Mouse (Mus musculus): Measurements from ENCODE around the gene Nynrin.

Gene Nynrin

DNA sequence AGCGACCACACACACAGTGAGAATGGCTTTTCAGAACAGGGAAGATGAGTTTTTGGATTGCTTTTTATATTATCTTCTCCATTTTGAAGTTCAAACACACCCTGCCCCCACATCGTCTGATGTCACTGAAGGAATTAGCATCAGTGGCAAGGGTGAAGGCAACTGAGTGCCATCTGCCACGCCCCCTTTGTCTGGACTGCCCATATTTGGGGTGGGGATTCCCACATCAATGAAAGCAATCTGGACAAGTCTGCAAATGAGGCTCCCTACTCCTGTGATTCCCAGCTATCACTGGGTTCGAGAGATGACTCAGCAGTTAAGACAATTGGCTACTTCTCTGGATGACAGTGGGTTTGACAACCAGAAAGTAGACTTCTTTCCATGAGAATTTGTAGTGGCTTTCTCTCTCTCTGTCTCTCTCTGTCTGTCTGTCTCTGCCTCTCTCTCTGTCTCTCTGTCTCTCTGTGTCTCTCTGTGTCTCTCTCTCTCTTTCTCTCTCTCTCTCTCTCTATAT, 12.9 kb upstream of the Nynrin start:
- no peak for DNase-seq (ENCODE audit: low read depth)

DNA sequence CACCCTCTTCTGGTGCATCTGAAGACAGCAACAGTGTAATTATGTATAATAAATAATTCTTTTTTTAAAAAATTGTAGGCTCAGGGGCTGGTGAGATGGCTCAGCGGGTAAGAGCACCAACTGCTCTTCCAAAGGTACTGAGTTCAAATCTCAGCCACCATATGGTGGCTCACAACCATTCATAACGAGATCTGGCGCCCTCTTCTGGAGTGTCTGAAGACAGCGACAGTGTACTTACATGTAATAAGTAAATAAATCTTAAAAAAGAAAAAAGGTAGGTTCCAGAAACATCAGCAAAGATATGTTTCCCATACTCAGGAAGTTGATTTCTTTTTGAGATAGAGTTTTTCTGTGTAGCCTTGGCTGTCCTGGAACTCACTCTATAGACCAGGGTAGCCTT, 11.0 kb upstream of the Nynrin start:
- no peak for DNase-seq (ENCODE audit: low read depth)

DNA sequence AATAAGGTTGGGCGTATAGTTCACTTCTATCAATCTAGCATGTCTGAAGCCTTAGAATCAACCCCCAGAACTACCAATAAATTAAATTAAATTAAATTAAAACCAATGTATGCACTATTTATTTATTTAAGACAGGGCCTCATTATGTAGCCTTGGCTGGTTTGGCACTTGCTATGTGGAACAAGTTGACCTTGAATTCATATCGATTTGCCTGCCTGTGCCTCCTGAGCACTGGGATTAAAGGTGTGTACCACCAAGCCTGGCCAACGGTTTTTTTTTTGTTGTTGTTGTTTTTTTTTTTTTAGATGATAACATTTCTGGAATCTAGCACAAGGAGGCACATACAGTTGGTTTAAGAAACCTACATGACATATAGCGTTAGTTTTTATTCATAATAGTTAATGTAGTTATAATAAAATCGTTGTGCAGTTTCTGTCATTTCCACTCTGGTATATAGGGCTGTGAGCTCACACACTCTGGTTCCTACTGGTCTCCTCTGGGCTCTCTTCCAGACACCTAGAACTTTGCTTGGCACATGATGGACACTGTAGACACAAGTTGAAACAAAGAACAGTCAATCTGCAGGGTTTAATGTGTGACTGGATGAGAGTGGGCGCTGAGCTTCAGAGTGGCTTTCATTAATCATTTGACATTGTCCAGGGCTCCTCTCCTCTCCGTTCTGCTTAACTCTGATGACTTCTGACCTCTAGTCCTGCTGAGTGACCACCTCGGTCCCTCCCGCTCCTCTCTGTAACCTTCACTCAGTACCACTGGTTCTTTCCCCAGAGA, 8.1 kb upstream of the Nynrin start:
- DNase-seq (ENCODE audit: low read depth) = no peak

DNA sequence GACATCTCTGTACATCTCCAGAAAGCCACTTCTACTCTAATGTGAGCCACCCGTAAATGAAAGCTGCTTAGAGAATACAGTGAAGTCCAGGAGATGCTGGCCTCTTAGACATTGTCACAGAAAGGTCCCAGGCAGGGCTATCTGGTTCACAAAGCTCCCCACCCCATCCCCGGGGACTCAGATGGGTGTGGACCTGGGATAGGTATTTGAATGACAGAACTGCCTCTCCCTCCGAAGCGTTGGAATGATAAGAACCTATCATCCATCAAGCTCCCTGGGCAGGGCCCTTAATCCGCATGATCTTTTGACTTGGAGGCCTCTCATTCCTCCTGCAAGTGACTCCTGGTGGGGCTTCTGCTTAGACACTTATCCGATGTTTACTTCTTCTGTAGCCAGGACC, 2.9 kb upstream of the Nynrin start:
- no peak for DNase-seq (ENCODE audit: low read depth)

DNA sequence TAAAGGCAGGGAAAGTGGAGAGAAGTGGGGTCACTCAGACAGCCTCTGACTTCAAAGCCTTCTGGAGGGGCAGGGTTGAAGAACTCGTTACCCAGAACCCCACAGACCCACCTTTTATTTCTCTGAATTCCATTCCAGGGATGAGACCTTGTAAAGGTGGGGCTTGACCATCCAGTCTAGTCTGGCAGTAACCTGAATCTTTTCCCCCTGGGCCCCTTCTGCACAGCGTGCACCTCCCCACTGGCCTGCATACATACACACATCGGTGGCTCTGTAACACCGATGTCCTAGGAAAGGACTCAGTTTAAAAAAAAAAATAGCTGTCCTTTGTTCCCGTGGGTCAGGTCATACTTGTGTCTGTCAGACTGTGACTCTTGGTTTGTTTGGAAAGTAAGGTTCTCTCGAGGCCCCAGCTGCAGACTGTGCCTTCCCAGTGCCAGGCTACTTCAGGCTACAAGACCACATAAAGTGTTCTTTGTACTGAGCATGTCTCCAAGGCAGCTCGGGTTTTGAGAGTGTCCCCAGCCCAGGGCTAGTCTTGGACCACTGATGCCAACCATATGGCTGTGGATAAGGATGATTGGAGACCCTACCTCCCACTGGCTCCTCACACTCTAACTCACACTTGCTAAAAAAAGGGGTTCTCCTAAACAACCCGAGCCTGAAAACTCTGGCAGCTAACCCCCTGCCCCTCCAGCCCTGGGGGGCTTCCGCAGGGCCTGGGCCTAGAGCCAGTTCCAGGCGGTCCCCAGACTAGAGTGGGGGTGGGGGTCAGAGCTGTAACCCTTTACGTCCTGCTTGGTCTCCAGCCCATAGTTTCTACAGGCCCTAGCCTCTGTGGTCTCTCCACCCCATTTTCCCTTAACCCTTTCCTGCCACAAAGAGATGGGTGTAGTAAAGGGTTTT, 911 bp upstream of the Nynrin start:
- no peak for DNase-seq (ENCODE audit: low read depth)

DNA sequence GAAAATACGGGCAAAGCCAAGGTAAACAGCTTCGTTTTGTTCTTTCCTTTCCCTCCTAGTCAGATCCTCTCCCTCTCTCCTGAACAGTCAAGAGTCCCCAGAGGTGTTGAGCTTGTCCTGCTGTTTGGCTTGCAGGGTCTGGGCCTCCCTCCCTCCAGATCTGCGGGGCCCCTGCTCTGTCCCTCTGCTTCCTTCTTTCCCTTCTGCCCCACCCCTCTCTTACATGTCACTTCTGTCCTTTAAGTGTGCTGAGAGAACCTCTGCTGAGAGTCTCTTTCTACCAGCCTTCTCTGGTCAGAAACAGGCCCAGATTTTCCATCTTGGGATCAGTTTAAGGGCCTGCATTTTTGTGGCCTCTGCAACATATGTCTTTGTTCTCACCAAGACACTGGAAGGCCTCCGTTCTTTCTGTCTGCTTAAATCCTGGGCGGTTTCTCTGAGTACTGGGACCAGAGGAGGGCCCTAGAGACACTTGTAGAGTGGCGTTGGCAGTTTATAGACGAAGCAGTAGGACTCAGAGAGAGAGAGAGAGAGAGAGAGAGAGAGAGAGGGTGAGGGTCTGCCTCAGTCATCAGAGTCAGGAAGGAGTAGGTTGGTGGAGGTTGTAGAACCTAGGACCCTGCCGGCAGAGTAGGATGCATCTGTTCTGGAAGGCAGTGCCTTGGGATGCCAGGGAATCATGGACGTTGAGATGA, 743 bp downstream of the Nynrin start:
- DNase-seq (ENCODE audit: low read depth) = no peak

DNA sequence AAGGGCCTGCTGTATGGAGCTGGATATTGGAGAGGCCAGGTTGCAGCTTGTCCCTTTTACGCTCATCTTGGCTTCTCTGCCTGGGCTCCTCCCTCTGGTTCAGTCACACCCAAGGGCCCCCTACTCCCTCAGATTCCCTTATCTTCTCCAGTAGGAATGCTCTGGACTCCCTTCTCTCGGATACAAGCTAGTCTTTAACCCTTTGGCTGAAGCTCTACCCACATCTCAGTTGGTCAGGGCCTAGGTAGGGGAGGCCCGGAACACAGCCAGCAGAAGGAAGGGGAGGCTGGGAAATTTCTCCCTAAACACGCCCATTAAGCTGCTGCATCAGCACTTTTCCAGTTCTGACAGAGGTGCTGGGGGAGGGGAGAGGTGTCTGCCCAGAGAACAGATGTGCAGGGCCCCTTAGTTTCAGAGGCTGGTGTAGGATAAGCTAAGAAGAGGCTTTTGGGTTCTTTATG, 1.3 kb downstream of the Nynrin start:
- no peak for DNase-seq (ENCODE audit: low read depth)

DNA sequence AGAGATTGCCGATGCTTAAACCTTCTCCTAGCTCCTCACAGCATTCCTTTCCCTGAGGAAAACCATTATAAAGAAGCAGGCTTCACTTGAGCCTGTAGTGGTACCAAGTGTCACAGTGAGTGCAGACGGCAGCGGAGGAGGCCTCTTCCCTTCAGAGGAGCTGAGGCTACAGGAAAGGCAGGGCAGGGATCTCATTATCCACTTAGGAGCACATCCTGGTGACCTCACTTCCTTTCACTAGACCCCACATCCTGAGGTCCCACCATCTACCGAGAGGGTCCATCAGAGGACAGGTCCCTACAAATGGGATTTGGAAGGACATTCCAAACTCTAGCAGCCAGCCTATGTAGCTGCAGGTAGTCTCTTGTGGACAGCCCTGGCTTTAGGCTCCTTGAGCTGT, 3.8 kb downstream of the Nynrin start:
- DNase-seq (ENCODE audit: low read depth) = no peak

DNA sequence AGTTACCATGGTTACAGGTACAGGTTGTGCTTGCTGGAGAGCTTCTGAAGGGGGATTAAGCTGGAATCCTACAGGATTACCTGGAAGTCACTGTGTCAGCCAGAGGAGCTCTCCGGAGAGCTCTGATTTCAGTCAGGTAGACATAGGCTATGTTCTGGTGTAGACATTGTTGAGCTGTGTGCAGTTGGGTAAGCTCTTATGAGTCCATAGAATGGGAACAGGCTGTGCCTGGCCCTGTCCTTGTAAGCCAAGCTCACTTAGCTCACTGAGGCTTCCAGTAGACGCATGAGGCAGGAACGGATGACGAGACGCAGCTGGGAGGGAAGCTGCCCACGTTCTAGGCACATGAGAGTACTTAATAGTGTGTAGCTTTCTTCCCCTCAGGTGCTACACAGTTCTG, 8.4 kb downstream of the Nynrin start:
- DNase-seq (ENCODE audit: low read depth) = no peak

DNA sequence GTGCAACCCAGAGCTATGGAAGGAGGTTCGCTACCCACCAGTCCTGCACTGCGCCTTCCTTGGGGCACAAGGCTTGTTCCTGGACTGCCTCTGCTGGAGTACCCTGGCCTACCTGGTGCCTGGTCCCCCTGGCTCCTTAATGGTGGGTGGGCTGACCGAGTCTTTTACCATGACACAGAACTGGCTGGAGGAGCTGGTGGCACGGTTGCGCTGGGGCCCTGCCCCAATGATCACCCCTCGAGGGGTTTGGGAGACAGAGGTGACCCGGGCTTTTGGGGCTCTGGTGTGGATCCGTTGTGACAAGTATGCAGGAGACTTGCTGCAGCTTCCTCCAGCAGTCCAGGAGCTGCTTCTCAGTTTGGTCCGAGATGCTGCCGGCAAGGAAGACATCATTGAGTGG, 9.2 kb downstream of the Nynrin start:
- no peak for DNase-seq (ENCODE audit: low read depth)

DNA sequence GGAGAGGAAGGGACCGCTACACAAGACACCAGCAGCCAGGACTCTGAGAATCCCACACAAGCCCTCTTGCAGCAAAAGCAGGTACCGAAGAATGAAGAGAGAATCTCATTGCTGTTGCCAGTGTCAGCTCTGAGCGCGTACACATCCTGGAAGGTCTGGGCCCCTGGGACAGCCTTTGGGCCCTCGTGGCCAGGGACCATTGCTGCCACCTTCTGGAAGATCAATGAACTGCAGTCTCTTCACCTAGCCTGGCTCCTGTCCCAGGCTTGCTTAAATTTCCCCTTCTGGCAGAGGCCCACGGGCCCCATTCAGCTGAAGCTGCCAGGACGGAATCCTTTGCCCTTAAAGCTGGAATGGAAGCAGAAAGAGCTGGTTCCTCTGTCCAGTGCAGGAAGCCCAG, 10.0 kb downstream of the Nynrin start:
- DNase-seq (ENCODE audit: low read depth) = no peak

DNA sequence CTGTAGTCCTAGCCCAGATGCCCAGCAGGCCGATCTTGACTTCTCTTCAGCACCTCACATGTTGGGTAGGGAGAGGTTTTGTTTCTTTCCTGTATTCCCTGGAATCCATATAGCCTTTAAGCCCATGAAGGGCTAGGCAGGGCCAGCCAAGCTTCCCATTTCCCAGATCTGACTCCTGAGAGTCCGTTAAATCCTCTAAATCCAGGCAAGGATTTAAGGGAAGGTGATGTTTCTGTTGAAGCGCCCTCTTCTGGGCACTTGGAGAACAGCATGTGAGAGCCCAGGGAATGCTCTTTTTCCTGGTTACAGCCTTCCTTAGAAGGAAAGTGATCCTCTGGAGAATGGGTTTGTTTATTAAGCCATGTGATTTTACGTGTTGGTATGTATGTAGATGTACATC, 13.2 kb downstream of the Nynrin start:
- no peak for DNase-seq (ENCODE audit: low read depth)

DNA sequence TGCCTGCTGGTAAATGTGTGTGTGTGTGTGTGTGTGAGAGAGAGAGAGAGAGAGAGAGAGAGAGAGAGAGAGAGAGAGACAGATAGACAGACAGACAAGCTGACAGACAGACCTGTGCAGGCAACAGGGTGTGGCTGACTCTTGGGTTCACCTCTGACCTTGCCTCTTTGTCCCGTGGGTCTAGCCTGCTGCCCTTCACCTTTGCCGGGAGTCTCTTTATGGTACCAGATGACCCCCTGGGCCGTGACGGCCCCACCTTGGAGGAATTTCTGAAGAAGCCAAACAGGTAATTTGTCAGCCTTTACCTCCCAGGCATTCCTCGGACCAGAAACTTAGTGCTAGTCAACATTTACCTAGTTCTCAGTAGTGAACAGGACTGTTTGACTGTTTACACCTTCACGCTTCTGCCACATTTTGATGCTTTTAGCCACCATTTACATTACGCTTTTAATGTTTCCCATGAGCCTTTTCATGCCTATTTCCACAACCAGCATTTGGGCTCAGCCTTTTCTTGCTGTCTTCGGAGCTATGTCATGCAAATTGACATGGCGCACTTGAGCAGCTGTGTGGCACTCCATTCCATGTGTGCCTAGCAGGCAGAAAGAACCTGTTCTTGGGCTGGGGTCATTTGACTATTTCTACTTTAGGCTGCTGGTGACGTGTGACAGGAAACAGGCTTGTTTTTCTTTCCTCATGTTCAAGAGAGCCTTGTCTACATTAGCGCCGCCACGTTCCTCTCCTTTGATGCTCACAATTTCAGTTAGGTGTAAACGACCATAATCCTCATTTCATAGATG, 14.6 kb downstream of the Nynrin start:
- DNase-seq (ENCODE audit: low read depth) = no peak

DNA sequence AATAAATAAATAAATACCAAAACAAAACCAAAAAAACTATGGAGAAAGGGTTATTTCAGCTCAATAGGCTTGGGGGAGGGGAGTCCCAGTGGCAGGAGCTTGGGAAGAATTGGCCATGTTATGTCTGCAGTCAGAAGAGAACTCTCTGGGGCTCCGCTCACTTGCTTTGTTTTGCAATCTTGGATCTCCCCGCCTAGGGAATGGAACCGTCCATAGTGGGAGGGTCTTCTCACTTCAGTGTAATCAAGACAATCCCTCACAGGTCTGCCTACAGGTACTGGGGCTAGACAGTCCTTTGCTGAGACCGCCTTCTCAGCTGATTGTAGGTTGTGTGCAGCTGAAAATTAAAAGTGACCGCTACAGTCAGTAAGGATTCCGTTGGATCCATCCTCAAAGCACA, 15.7 kb downstream of the Nynrin start:
- no peak for DNase-seq (ENCODE audit: low read depth)

DNA sequence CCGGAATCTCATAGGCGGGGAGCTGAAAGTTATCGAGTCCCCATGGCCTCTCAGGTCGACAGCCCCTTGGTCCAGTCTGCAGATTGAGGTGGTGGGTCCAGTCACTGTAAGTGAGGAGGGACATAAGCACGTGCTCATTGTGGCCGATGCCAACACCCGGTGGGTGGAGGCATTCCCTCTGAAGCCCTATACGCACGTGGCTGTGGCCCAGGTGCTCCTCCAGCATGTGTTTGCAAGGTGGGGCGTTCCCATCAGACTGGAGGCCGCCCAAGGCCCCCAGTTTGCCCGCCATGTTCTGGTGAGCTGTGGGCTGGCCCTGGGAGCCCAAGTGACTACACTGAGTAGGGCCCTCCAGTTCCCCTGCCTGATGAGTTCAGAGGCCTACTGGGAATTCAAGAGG, 18.2 kb downstream of the Nynrin start:
- DNase-seq (ENCODE audit: low read depth) = no peak

DNA sequence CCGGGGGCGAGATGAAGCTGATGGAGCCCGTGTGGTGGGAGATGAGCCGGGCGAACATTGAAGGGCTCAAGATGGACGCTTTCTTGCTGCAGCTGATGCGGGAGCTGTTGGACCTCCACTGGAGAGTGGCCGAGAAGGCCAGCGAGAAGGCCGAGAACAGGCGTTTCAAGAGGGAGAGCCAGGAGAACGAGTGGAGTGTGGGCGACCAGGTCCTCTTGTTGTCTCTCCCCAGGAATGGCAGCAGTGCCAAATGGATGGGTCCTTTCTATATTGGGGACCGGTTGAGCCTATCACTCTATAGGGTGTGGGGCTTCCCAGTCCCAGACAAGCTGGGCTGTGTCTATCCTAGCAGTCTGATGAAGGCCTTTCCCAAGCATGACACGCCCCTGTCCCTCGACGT, 18.7 kb downstream of the Nynrin start:
- no peak for DNase-seq (ENCODE audit: low read depth)

DNA sequence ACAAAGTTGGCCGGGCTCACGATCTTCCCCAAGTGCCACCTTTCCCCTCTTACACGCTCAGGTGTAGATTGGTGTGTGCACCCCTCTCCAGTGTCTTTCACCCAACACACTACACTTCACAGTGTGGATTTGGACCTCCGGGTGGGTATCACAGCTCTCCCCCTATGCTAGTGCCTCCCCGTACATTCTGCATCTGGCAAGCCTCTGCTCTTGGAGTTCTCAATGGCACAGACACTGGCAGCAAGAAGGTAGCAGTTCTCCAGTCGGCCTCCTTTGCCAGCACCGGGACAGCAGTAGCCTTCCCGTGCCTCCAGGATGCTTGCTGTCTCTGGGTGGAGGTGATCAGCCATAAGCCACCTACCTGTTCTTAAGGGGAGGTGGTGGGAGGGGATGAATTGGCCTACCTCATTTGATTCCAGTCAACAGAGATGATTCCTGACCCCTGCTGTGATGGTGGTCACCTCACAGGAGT, 19.5 kb downstream of the Nynrin start:
- DNase-seq (ENCODE audit: low read depth) = no peak

DNA sequence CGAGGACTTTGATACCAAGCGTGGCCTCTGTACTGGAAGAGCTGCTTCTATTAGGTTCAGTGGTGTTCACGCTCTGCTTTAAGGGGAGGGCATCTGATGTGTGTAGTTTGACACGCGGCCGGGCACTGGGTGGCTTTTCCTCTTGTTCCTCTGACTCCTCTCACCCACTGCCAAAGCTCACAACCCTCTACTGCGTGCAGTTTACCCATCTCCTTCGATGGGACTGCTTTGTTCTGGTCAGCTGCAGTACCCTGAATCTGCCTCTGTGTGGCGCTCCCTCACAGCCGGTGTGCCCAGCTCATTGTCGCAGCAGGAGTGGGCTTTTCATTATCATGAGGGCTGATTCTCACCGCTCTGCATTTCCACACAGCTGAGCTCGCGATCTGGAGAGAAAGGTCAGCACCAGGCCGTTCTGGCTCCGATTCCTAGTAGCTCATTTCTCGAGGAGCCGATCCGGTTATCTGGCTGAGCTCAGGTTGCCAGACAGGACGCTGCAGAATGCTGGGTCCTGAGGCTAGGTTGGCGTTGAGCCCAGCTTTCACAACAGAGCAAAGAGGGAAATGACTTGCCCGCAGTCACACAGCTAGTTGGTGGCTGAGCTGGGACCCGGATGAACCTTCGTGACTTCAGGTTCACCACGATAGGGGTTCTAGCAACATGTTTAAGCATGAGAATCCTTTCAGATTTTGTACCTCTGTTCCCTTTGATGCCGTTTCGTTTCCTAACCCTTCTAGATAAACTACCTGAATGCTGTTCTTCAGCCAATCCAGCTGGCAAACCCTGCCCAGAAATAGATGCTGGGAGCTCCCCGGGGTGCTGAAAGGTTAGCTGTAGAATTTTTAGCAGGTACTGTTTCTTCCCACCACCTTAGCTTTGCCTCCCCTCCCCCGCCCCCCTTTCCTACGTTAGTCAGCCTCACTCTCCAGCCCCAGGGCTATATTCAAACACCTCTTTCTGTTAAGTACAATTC, 20.2 kb downstream of the Nynrin start:
- no peak for DNase-seq (ENCODE audit: low read depth)

DNA sequence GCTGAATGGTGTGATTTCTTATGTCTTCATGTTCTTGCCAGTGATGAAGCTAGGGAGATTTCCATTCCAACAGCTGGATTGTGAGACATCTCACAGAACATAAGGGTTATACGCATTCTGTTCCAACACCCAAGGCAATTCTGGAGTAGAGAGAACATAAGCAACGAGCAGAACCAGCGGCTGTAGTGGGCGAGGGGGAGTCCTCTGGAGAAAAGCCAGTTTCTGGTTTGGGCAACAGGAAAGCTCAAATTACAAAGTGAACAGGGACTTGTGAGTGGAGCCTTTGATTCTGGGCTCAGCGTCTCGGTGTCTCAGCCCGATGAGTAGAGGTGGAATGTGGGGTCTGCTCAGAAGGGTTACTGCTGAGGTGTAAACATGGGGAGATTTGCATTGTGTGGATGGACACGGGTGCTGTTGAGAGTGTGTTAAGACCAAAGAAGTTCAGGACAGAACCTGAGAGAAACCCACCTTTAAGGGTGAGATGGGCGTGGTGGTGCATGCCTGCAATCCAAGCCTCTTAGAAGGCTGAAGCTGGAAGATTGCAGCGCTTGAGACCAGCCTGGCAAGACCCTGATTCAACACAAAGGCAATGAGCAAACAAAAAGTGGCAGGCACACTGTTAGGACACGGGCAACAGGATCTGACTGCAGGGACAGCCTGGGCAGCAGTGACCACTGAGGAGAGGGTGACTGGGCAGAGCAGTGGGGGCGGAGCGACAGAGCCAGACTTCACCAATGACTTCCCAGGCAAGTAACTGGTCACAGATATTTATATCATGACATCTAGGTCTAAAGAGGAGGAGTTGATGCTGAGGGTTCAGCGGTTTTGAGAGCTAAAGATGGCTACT, 23.9 kb downstream of the Nynrin start:
- DNase-seq (ENCODE audit: low read depth) = no peak
